Mouse (Mus musculus) limb, embryonic 14.5 days (tissue): ENCODE results near the gene Clmp. TPM values are rescaled to one million over a fixed set of nuclear protein-coding genes. Genes with fewer than 3 reads are reported as not detected.

Experiments used
- ATAC-seq: fragments of 200-750 bp; cut with Nextera tagmentation; 2 replicates; pipeline ENCODE4 v1.8.0; 2017; ENCODE audit warnings: low read depth, moderate number of reproducible peaks, moderate TSS enrichment; ENCODE audit not compliant: low FRiP score
- DNase-seq: peaks from one replicate; pipeline ENCODE4 v3.0.0-alpha.2; 2015; ENCODE audit warnings: low spot score
- H3K27ac ChIP-seq: fragments of 300-500 bp; sonication (generic); replicated peaks from 2 replicates; pipeline ENCODE4 v1.5.1; 2014; ENCODE audit warnings: low read depth, mild to moderate bottlenecking, low read length, moderate library complexity, mixed read lengths
- H3K27me3 ChIP-seq: fragments of 300-500 bp; sonication (generic); 2 replicates; pipeline ENCODE4 v1.6.1; 2014; ENCODE audit warnings: low read length, mixed read lengths; ENCODE audit not compliant: control insufficient read depth, insufficient read depth
- H3K36me3 ChIP-seq: fragments of 300-500 bp; sonication (generic); 2 replicates; pipeline ENCODE4 v1.6.1; 2014; ENCODE audit warnings: mild to moderate bottlenecking, low read length, moderate library complexity, mixed read lengths; ENCODE audit not compliant: control insufficient read depth, insufficient read depth
- H3K4me1 ChIP-seq: fragments of 300-500 bp; sonication (generic); 2 replicates; pipeline ENCODE4 v1.6.1; 2014; ENCODE audit warnings: antibody characterized with exemption, low read length, mixed read lengths; ENCODE audit not compliant: control insufficient read depth, insufficient read depth
- H3K4me2 ChIP-seq: fragments of 300-500 bp; sonication (generic); replicated peaks from 2 replicates; pipeline ENCODE4 v1.6.1; 2014; ENCODE audit warnings: low read depth, mild to moderate bottlenecking, low read length, moderate library complexity; ENCODE audit not compliant: severe bottlenecking
- H3K4me3 ChIP-seq: fragments of 300-500 bp; sonication (generic); replicated peaks from 2 replicates; pipeline ENCODE4 v1.5.1; 2014; ENCODE audit warnings: low read length
- H3K9ac ChIP-seq: fragments of 300-500 bp; sonication (generic); 2 replicates; pipeline ENCODE4 v1.6.1; 2014; ENCODE audit warnings: mild to moderate bottlenecking, low read depth, low read length, moderate library complexity; ENCODE audit not compliant: severe bottlenecking
- H3K9me3 ChIP-seq: fragments of 300-500 bp; sonication (generic); 2 replicates; pipeline ENCODE4 v1.6.1; 2016; ENCODE audit warnings: low read length; ENCODE audit not compliant: control insufficient read depth
- POLR2A ChIP-seq: fragments of 200-500 bp; IDR thresholded peaks from 2 replicates; pipeline ENCODE4 v1.8.0; 2012; ENCODE audit warnings: inconsistent platforms, mild to moderate bottlenecking, moderate library complexity, borderline replicate concordance; ENCODE audit not compliant: insufficient read depth, insufficient read length; ENCODE audit errors: extremely low read depth
- WGBS: fragments of 180-500 bp; shearing (Covaris S2); extraction: QIAGEN DNeasy Blood & Tissue Kit; methylation state at CpG from one replicate; pipeline ENCODE4 v1.1.7; 2014; 5-methylcytosine and 5-hydroxymethylcytosine counted together
- polyA plus RNA-seq, 2 experiments: library from polyadenylated mRNA; depleted of rRNA in 1 of 2; stranded (reverse) in 1 of 2; unstranded in 1 of 2; fragments of >200 nt; fragmentation: Nextera tagmentation in 1 of 2; extraction: Ambion mirVana in 1 of 2; gene quantifications; 2 replicates each; pipeline versions ENCODE4 v1.2.1 to v1.2.3; 2012 to 2014

Clmp gene
- polyA plus RNA-seq, 2 experiments, result 44.7 to 61.5 TPM

GRCm38 (mm10) chr9:40693026-40693425 lies 7.3 kb downstream of the Clmp start:
- Histone ChIP-seq H3K4me2 (no peak overlapping the region), H3K4me3 (no peak overlapping the region), H3K36me3 (peaks cover 22% of the 10 kb centered on the region), H3K27me3 (no peaks in the 10 kb centered on the region), H3K27ac (no peak overlapping the region), H3K9ac (no peak overlapping the region), H3K9me3 (no peaks in the 10 kb centered on the region), H3K4me1 (peaks cover 35% of the 10 kb centered on the region)
- ATAC-seq, result no peak
- WGBS, result 57% methylated on average over 3 of the region's 3 CpGs
- no peak for DNase-seq
- no peak for TF ChIP-seq POLR2A

GRCm38 (mm10) chr9:40693768-40694167 lies 8.0 kb downstream of the Clmp start:
- H3K4me3 ChIP-seq, result no peak overlapping the region
- H3K4me2 ChIP-seq, result no peak overlapping the region
- peaks cover 22% of the 10 kb centered on the region for H3K36me3 ChIP-seq

GRCm38 (mm10) chr9:40694284-40694683 lies 8.5 kb downstream of the Clmp start:
- DNase-seq (no peak), ATAC-seq (no peak)
- Histone ChIP-seq H3K4me1 (peaks cover 29% of the 10 kb centered on the region), H3K9me3 (no peaks in the 10 kb centered on the region), H3K27me3 (no peaks in the 10 kb centered on the region), H3K36me3 (peaks cover 22% of the 10 kb centered on the region), H3K27ac (no peak overlapping the region), H3K9ac (no peak overlapping the region), H3K4me3 (no peak overlapping the region), H3K4me2 (no peak overlapping the region)
- no peak for TF ChIP-seq POLR2A
- 75% methylated on average over 12 of the region's 12 CpGs for WGBS

More at GRCm38 (mm10) chr9:40693768-40694167, 8.0 kb downstream of the Clmp start:
- Histone ChIP-seq H3K9ac (no peak overlapping the region), H3K9me3 (no peaks in the 10 kb centered on the region), H3K4me1 (peaks cover 30% of the 10 kb centered on the region), H3K27ac (no peak overlapping the region), H3K27me3 (no peaks in the 10 kb centered on the region)
- ATAC-seq (no peak), DNase-seq (peak; percentile 23)
- WGBS, result 85% methylated on average over 5 of the region's 5 CpGs
- no peak for TF ChIP-seq POLR2A

GRCm38 (mm10) chr9:40696086-40696485 lies 10.3 kb downstream of the Clmp start:
- Histone ChIP-seq H3K9me3 (no peaks in the 10 kb centered on the region), H3K4me2 (no peak overlapping the region), H3K36me3 (peaks cover 22% of the 10 kb centered on the region), H3K4me3 (no peak overlapping the region), H3K27ac (no peak overlapping the region), H3K9ac (no peak overlapping the region), H3K27me3 (no peaks in the 10 kb centered on the region), H3K4me1 (peaks cover 27% of the 10 kb centered on the region)
- DNase-seq (no peak), ATAC-seq (no peak)
- 89% methylated on average over 4 of the region's 4 CpGs for WGBS
- TF ChIP-seq POLR2A, result no peak

GRCm38 (mm10) chr9:40699194-40699593 lies 13.4 kb downstream of the Clmp start:
- Histone ChIP-seq H3K9ac (no peak overlapping the region), H3K36me3 (peaks cover 22% of the 10 kb centered on the region), H3K27me3 (no peaks in the 10 kb centered on the region), H3K4me3 (no peak overlapping the region), H3K27ac (no peak overlapping the region), H3K9me3 (no peaks in the 10 kb centered on the region), H3K4me2 (no peak overlapping the region), H3K4me1 (peaks cover 8% of the 10 kb centered on the region; the same call in 1 of the 2 replicates)
- ATAC-seq (no peak), DNase-seq (no peak)
- TF ChIP-seq POLR2A, result no peak
- WGBS, result 84% methylated on average over 3 of the region's 3 CpGs

GRCm38 (mm10) chr9:40700253-40700652 lies 14.5 kb downstream of the Clmp start:
- H3K27ac ChIP-seq, result no peak overlapping the region
- H3K9ac ChIP-seq, result no peak overlapping the region
- H3K27me3 ChIP-seq, result no peaks in the 10 kb centered on the region
- no peak overlapping the region for H3K4me3 ChIP-seq
- TF ChIP-seq POLR2A, result no peak
- H3K9me3 ChIP-seq, result no peaks in the 10 kb centered on the region
- DNase-seq (no peak), ATAC-seq (no peak)
- no peak overlapping the region for H3K4me2 ChIP-seq
- peaks cover 22% of the 10 kb centered on the region for H3K36me3 ChIP-seq
- peaks cover 7% of the 10 kb centered on the region; the same call in 1 of the 2 replicates for H3K4me1 ChIP-seq
- 88% methylated on average over 5 of the region's 5 CpGs for WGBS
